Mouse (Mus musculus): ENCODE data around the gene Jtb.
"Not testable (repeated sequence)": the region's sequence is repeated elsewhere in the genome, so short reads cannot be mapped to it uniquely, and the experiment has no call there.

Jtb gene

DNA sequence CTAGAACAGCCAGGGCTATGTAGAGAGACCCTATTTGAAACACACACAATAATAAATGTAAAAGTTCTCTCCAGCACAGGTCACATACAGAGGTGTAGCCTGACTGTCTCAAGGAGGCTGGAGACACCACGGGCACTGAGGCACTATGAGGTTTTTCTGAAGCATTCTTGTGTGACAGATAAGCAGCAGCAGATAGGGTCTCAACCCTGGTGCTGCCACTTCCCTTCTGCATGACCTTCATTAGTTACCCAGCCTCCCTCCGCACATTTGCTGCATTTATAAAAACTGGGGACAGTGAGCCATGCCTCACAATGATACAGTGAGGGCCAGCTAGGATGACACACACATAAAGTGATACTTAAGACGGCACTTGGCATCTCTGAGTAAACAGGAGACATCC, 8.5 kb upstream of the Jtb start:
- no peak for DNase-seq (ENCODE audit: low spot score in 2 of 2)

DNA sequence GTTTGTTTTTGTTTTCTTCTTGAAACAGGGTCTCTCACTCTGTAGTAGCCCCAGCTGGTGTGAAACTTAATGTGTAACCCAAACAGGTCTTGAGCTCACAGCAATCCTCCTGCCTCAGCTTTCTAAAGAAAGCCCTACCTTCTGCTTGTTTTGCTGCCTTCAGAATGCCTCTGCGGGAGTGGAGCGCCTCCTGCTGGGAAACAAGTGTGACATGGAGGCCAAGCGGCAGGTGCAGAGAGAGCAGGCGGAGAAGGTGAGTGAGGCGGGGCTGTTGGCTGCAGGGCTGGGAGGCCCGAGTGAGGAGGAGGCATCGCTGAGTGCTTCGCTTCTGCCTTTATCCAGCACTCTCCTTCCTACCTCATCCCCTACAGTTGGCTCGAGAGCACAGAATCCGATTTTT, 7.1 kb upstream of the Jtb start:
- DNase-seq (ENCODE audit: low spot score in 2 of 2), result no peak

DNA sequence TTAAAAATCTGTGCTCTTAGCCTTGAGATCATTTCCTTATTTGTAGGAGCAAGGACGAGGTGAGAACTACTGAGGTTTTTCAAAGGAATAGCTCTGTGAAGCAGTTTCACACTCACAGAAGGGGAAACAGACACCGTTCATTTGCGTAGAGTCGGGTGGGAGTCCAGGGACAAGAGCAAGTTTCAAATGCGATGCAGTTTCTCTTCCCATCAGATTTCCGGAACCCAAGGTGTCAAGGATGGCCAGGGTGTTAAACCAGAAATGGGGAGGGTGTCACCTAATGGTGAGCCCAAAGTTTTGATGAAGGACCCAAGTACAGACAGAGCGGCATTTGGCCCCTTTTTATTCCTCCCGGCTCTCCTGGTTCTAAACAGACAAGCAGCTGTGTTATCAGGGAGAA, 322 bp upstream of the Jtb start:
- DNase-seq (ENCODE audit: low spot score in 2 of 2), result no peak

DNA sequence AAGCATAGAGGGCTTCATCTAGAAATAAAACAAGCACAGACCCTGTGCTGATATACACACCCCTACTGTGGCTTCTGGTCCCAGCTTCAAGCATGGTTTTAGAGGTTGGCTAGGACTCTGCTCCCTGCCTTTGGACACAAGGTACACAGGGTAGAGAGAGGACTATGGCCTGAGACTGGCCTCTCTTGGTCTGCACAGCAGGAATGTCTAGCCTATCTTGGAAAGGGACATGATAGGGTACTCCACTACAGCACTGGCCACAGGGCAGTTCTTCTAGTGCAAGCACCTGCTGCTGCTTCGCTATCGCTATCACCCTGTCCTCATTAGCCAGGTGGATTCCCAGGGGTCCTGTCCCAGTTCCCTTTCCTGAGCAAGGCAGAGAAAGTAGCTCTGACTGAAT, 9.9 kb downstream of the Jtb start:
- DNase-seq (ENCODE audit: low spot score in 2 of 2), result no peak

DNA sequence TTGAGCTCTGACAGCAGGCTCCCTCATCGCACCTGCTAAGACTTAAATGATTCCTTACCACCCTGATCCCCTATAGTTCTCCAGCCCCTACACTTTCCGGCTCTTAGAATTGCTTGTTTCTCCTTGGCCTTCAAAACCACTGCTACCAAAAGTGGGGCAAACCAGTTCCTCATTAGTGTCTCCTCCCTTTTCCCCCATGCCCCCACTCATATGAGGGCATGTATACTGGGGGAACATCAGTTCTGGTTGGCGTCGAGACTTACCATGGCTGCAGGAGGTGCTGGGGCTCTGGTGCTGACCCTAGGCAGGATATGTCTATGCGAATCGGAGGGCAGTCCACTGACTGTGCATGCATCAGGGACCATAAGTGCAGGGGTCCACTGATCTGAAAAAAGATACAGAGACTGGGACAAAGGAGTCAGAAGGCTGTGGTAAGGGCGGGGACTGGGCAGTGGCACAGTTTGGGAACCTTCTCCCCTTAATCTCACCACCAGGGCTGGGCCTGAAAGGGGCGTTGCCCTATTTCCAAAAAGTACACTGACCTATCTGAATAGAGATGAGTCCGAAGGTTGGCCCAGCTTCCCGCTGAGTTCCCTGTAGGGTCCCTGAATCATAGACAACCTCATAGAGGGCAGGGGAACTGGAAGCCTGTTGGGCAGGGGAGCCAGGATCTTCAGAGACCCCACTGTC, 10.4 kb downstream of the Jtb start:
- DNase-seq (ENCODE audit: low spot score in 2 of 2), result no peak

GRCm38 (mm10) chr3:90242984-90243775, 11.8 kb downstream of the Jtb start, which contains the start of gene Creb3l4:
Gene Creb3l4 (minus strand): TSS chr3:90243512.
- DNase-seq (ENCODE audit: low spot score in 2 of 2), result no peak

DNA sequence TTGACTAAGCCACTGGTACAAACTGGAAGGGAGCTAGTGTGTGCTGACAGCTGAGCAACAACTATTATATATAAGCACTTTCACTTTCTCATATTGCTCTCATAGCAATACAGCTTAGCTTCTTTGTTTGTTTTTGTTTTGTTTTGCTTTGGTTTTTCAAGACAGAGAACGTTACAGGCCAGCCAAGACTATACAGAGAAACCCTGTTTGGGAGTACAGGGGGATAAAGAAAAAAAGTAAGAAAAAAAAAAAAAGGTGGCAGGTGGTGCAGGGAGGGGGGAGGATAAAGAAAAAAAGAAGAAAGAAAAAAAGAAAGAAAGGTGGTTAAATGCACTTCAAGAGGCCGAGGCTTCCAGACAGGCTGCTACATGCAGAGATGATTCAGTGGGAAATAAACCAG, 14.0 kb downstream of the Jtb start:
- DNase-seq (ENCODE audit: low spot score in 2 of 2), result no peak

DNA sequence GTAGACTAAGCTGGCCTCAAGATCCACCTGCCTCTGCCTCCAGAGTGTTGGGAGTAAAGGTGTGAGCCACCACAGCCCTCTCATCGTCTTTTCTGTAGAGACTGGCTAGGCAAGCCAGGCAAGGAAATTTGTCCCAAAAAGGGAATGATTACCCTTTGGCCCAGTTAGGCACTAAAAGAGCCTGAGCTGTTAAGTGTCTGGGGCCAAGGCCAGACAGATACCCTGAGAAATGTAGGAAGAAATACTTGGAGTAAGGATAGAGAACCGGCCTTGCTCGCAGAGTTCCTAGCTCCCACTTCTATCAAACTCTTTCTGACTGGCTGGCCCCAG, 16.2 kb downstream of the Jtb start:
- DNase-seq (ENCODE audit: low spot score in 2 of 2), result no peak

DNA sequence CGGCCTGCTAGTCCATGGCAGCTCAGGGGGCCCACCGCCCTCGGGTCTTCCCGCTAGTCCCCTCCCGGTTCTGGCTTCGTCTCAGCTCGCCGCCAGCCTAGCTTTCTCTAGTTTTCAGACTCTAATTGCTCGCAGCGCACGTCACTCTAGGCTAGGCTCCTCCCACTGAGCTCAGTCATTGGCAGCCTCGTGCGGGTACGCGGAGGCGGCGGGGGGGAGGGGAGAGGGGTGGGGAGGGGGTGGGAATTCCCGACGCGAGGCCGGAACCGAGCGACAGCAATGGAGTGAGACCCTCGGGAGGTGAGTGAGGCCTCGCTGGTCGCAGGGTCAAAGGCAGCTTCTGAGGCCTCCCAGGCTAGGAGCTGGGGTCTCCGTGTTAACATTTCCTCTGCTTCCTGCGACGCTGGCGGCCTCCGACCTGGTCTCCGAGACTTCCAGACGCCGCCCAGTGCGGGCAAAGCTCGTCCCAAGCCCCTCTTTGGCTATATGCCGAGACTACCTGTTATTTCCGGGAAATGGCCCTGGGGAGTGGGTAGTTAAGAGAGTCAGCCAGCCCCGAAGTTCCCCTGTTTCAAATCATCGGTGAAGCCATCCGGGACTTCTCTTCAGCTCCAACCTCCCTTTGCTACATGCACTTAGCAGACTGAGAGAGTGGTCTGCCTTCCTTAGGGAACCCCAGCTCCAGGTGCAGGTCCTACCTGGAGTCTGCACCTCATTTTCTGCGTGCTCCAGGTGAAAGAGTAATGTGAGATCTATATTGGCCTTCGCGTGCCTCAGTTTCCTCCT, 16.8 kb downstream of the Jtb start, which contains the start of gene Slc39a1:
Slc39a1 (plus strand) TSS at position 213 of the 786 bp plus-strand sequence.
- DNase-seq (ENCODE audit: low spot score in 2 of 2), result peak; percentile 90 to 92

- no peak for DNase-seq (ENCODE audit: low spot score in 2 of 2)
These were observed 17.3 kb downstream of the Jtb start for GRCm38 (mm10) chr3:90248746-90249100.

GRCm38 (mm10) chr3:90250791-90251190, 19.4 kb downstream of the Jtb start:
- DNase-seq (ENCODE audit: low spot score in 2 of 2), result no peak

DNA sequence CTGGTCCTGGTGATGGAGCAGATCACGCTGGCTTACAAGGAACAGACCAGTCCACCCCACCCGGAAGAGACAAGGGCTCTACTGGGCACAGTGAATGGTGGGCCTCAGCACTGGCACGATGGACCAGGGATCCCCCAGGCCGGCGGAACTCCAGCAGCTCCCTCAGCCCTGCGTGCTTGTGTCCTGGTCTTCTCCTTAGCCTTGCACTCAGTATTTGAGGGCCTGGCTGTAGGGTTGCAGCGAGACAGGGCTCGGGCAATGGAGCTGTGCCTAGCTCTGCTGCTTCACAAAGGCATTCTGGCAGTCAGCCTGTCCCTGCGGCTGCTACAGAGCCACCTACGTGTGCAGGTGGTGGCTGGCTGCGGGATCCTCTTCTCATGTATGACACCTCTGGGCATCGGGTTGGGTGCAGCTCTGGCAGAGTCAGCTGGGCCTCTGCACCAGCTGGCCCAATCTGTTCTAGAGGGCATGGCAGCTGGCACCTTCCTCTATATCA, 20.4 kb downstream of the Jtb start:
- not testable (repeated sequence) for DNase-seq (ENCODE audit: low spot score in 2 of 2)

GRCm38 (mm10) chr3:90252659-90253058, 21.3 kb downstream of the Jtb start:
- DNase-seq (ENCODE audit: low spot score in 2 of 2), result not testable (repeated sequence)

DNA sequence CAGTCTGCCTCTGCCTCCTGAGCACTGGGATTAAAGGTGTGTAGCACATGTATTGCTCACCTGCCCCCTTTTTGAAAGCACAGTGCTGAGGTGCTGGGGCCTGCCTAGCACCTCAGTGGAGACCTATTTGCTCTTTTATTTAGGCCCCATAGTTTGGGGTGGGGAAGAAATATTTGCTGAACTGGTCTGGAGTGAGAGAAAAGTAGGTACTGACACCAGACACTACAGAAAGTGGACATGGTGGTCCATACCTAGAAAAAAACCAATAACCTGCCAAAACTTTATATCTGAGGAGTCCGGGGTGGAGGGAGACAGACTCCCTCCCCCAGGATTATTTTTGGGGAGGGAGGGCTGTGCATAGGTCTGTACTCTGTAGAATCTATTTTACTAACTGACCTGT, 21.8 kb downstream of the Jtb start:
- not testable (repeated sequence) for DNase-seq (ENCODE audit: low spot score in 2 of 2)

- peak; percentile 95 to 97 for DNase-seq (ENCODE audit: low spot score in 2 of 2)
These were observed 22.4 kb downstream of the Jtb start, which contains the start of gene Crtc2 for GRCm38 (mm10) chr3:90253653-90254418. Gene Crtc2 (plus strand): TSS chr3:90254163.

DNA sequence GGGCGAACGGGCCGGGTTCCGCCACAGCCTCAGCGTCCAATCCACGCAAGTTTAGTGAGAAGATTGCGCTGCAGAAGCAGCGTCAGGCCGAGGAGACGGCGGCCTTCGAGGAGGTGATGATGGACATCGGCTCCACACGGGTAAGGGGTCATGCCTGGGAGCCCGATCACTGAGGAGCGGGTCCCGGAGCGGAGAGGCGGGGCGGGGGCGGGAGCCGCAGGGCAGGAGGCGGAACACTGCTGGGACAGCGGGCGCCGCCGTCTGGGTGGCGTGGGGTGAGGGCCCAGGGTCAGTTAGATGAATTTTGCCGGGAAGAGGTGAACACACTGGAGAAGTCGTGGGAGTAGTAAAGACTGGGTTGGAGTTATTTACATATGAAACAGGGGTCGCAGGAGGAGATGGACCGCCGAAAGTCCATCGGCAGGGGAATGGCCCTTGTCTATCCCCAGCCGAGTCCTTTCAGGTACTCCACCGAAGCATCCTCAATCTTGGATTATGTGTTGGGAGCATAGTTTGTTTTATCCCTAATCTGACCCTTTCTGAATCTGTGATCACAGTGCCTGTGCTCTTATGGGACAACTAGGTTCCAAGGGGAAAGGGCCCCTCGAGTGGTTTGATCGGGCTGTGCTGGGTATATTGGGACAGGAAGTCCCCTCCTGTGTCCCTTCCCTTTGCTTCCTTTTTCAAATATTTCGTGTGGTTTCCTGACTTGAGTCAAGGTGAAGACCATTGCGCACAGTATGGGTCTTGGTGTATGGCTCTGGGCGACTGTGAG, 23.2 kb downstream of the Jtb start:
- DNase-seq (ENCODE audit: low spot score in 2 of 2), result no peak

GRCm38 (mm10) chr3:90255194-90255565, 23.8 kb downstream of the Jtb start:
- no peak for DNase-seq (ENCODE audit: low spot score in 2 of 2)

- DNase-seq (ENCODE audit: low spot score in 2 of 2), result no peak
These were observed 24.5 kb downstream of the Jtb start for GRCm38 (mm10) chr3:90255784-90256353.

GRCm38 (mm10) chr3:90256731-90257530, 25.5 kb downstream of the Jtb start:
- DNase-seq (ENCODE audit: low spot score in 2 of 2), result no peak

DNA sequence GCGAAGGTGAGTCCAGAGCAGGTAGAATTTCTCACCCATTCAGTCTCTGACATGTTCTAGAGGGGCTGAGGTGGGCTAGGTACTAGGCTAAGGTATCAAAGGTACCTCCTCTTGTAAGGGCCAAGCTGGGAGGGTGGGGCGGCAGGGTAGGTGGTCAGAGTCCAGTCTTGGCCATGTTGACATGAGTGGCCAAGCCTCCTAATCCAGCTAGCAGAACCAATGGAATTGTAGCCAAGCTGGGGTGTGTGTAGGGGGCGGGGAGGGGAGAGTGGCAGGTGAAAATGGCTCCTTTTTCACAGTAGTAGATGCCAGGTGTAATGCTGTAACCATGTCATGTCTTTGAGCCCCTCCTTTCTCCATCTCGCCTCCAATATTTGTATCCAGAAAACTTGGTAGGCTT, 27.1 kb downstream of the Jtb start:
- DNase-seq (ENCODE audit: low spot score in 2 of 2), result no peak
